Mouse (Mus musculus) CH12.LX (cell line): Measurements from ENCODE around the gene Zbtb9. TPM values are rescaled to one million over a fixed set of nuclear protein-coding genes. Genes with fewer than 3 reads are reported as not detected.

Experiments
- DNase-seq: peaks from one replicate; pipeline ENCODE4 v3.0.0-alpha.2; 2013; ENCODE audit errors: extremely low read depth
- H3K27ac ChIP-seq: 2 replicates; pipeline ENCODE4 v1.5.1; 2012; ENCODE audit warnings: low read depth, mild to moderate bottlenecking, control low read depth, moderate library complexity; ENCODE audit not compliant: insufficient read depth
- H3K27me3 ChIP-seq: replicated peaks from 2 replicates; pipeline ENCODE3; 2012; ENCODE audit warnings: inconsistent platforms
- H3K36me3 ChIP-seq, 2 experiments: replicated peaks in 1 of 2; 2 replicates each; pipeline versions ENCODE3 to v1.6.1; 2012; ENCODE audit warnings: inconsistent platforms in 1 of 2, low read length in 1 of 2, mild to moderate bottlenecking in 1 of 2, mixed read lengths in 1 of 2, moderate library complexity in 1 of 2; ENCODE audit not compliant: control insufficient read depth in 1 of 2, insufficient read depth in 1 of 2
- H3K4me1 ChIP-seq, 2 experiments: 2 replicates each; pipeline ENCODE4 v1.6.1; 2012; ENCODE audit warnings: inconsistent platforms in 1 of 2, moderate library complexity in 1 of 2; ENCODE audit not compliant: insufficient read depth in 2 of 2, control insufficient read depth in 1 of 2
- H3K4me2 ChIP-seq: 2 replicates; pipeline ENCODE4 v1.6.1; 2012; ENCODE audit warnings: low read depth, mild to moderate bottlenecking, control low read depth; ENCODE audit not compliant: poor library complexity, insufficient read depth, severe bottlenecking
- H3K4me3 ChIP-seq, 3 experiments: fragments of 150-350 bp in 1 of 3; sonication (generic) in 1 of 3; replicated peaks in 1 of 3; 2 replicates each; pipeline versions ENCODE3 to v1.5.1; 2011 to 2012; ENCODE audit warnings: low read depth in 2 of 3, low read length in 2 of 3, mild to moderate bottlenecking in 2 of 3, moderate library complexity in 2 of 3, control low read depth in 1 of 3, improper control_type of control experiment in 1 of 3, inconsistent platforms in 1 of 3, mixed read lengths in 1 of 3; ENCODE audit not compliant: poor library complexity in 1 of 3
- H3K79me2 ChIP-seq: replicated peaks from 2 replicates; pipeline ENCODE4 v1.6.1; 2012; ENCODE audit warnings: mild to moderate bottlenecking, moderate library complexity; ENCODE audit not compliant: control insufficient read depth, poor library complexity, insufficient read depth, severe bottlenecking; ENCODE audit errors: extremely low read depth
- H3K9ac ChIP-seq: 2 replicates; pipeline ENCODE4 v1.6.1; 2012; ENCODE audit warnings: low read depth, mild to moderate bottlenecking, control low read depth, moderate library complexity; ENCODE audit not compliant: insufficient read depth
- H3K9me3 ChIP-seq: replicated peaks from 2 replicates; pipeline ENCODE3; 2012; ENCODE audit warnings: low read length, inconsistent platforms, mixed read lengths
- CHD2 ChIP-seq: IDR thresholded peaks from 2 replicates; pipeline ENCODE4 v1.6.1; 2011; ENCODE audit warnings: low read length, improper control_type of control experiment
- CTCF ChIP-seq, 2 experiments: IDR thresholded peaks in 1 of 2; conservative IDR thresholded peaks in 1 of 2; 2 replicates each; pipeline ENCODE4 v1.5.1; 2011 to 2012; ENCODE audit warnings: low read depth in 2 of 2, low read length in 2 of 2, improper control_type of control experiment in 1 of 2, inconsistent platforms in 1 of 2, mild to moderate bottlenecking in 1 of 2, moderate library complexity in 1 of 2
- E2F4 ChIP-seq: IDR thresholded peaks from 2 replicates; pipeline ENCODE4 v1.6.1; 2011; ENCODE audit warnings: low read depth, low read length, improper control_type of control experiment; ENCODE audit not compliant: insufficient replicate concordance
- EP300 ChIP-seq: IDR thresholded peaks from 2 replicates; pipeline ENCODE4 v1.6.1; 2011; ENCODE audit warnings: low read length, improper control_type of control experiment
- HCFC1 ChIP-seq: IDR thresholded peaks from 2 replicates; pipeline ENCODE4 v1.6.1; 2012; ENCODE audit warnings: low read depth, mild to moderate bottlenecking, inconsistent platforms, low read length, improper control_type of control experiment
- IRF4 ChIP-seq: IDR thresholded peaks from 2 replicates; pipeline ENCODE4 v1.6.1; 2014; ENCODE audit warnings: low read depth, mild to moderate bottlenecking, inconsistent platforms, low read length, improper control_type of control experiment
- JUN ChIP-seq: IDR thresholded peaks from 2 replicates; pipeline ENCODE4 v1.6.1; 2011; ENCODE audit warnings: low read depth, mild to moderate bottlenecking, low read length, improper control_type of control experiment, moderate library complexity; ENCODE audit not compliant: insufficient read depth
- KAT2A ChIP-seq: IDR thresholded peaks from 2 replicates; pipeline ENCODE4 v1.6.1; 2012; ENCODE audit warnings: low read length, improper control_type of control experiment, inconsistent platforms; ENCODE audit not compliant: insufficient replicate concordance
- MAX ChIP-seq: IDR thresholded peaks from 2 replicates; pipeline ENCODE4 v1.6.1; 2011; ENCODE audit warnings: low read length, improper control_type of control experiment
- NELFE ChIP-seq: IDR thresholded peaks from 2 replicates; pipeline ENCODE4 v1.6.1; 2011; ENCODE audit warnings: low read depth, low read length, improper control_type of control experiment
- PAX5 ChIP-seq: IDR thresholded peaks from 2 replicates; pipeline ENCODE4 v1.6.1; 2012; ENCODE audit warnings: low read length, inconsistent platforms, mixed read lengths
- POLR2A ChIP-seq: IDR thresholded peaks from 2 replicates; pipeline ENCODE4 v1.6.1; 2011; ENCODE audit warnings: low read depth, mild to moderate bottlenecking, improper control_type of control experiment, low read length
- TBP ChIP-seq: conservative IDR thresholded peaks from 2 replicates; pipeline ENCODE4 v1.6.1; 2011; ENCODE audit warnings: low read depth, low read length, improper control_type of control experiment
- USF2 ChIP-seq: conservative IDR thresholded peaks from 2 replicates; pipeline ENCODE4 v1.6.1; 2011; ENCODE audit warnings: low read depth, low read length, improper control_type of control experiment
- ZC3H11A ChIP-seq: IDR thresholded peaks from 2 replicates; pipeline ENCODE4 v1.6.1; 2012; ENCODE audit warnings: low read depth, mild to moderate bottlenecking, inconsistent platforms, low read length, improper control_type of control experiment
- ZKSCAN1 ChIP-seq: IDR thresholded peaks from 2 replicates; pipeline ENCODE4 v1.6.1; 2012; ENCODE audit warnings: low read depth, inconsistent platforms, low read length, improper control_type of control experiment, borderline replicate concordance
- ZMIZ1 ChIP-seq: IDR thresholded peaks from 2 replicates; pipeline ENCODE4 v1.6.1; 2012; ENCODE audit warnings: low read depth, mild to moderate bottlenecking, inconsistent platforms, low read length, improper control_type of control experiment
- dilution Hi-C: fragments of 300-500 bp; cut with MboI; formaldehyde crosslinking; loops from 2 replicates; pipeline ENCODE4 v1.14.3; 2020; ENCODE audit warnings: low sequenced_read_pairs; ENCODE audit not compliant: extremely low pct_unique_long_range_greater_than_20kb, extremely low pct_ligation_motif_present
- in situ Hi-C: fragments of 300-500 bp; cut with MboI; formaldehyde crosslinking; loops from 3 replicates; pipeline ENCODE4 v1.14.3; 2019; ENCODE audit warnings: low sequenced_read_pairs, low pct_ligation_motif_present, low pct_unique_long_range_greater_than_20kb, mixed read lengths
- polyA plus RNA-seq: library from polyadenylated mRNA; unstranded; fragments of >175 nt; gene quantifications from 2 replicates; pipeline ENCODE4 v1.2.1, GENCODE M21; 2012; ENCODE audit warnings: low read depth; ENCODE audit not compliant: insufficient read length
- total RNA-seq, 2 experiments: library from RNA; depleted of rRNA; stranded (reverse); fragments of 300-350 nt in 1 of 2; fragments of >200 nt in 1 of 2; gene quantifications; 2 replicates each; pipeline ENCODE4 v1.2.3; 2012 to 2014

Gene Zbtb9
- total and polyA plus RNA-seq, 3 experiments: 2.0 to 14.3 (median 8.1) TPM

DNA sequence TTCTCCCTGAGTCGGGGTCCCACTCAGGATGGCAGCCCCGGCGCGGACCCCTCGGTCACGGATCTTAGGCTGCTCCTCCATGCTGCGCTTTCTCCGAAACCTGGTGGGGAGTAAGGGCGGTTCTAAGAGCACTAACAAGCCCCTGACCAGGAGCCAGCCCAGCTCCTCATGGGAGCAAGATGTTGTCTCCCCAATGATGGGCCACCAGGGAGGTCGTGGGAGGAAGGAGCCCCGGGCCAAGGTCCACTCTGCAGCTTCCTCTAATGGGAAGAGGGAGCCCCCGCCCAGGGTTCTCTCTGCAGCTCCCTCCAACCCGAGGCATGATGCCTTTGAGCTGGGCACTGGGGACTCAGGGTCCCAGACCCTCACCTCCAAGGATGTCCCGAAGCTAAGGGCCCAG, 56.5 kb downstream of the Zbtb9 start:
- Histone ChIP-seq H3K27ac (no peak overlapping the region), H3K4me1 (peaks cover 15 to 31% of the 10 kb centered on the region in 2 experiments), H3K9me3 (peaks cover 6% of the 10 kb centered on the region)
- TF ChIP-seq PAX5 (no peak), JUN (no peak), E2F4 (no peak), CTCF (conservative IDR thresholded peaks at IDR 0.05 in 1 of 2, IDR thresholded peaks at IDR 0.05 in 1 of 2; ENCODE audit: low read depth in 2 of 2, low read length in 2 of 2) (no peak), USF2 (no peak), NELFE (no peak), EP300 (no peak), ZC3H11A (no peak), KAT2A (no peak), ZMIZ1 (no peak), ZKSCAN1 (no peak), HCFC1 (no peak), IRF4 (no peak), POLR2A (no peak), CHD2 (no peak), MAX (no peak)
- TF ChIP-seq, all 38 proteins: peak for 0
- Histone ChIP-seq H3K4me2 (no peak overlapping the region), H3K27me3 (no peaks in the 10 kb centered on the region), H3K9ac (no peak overlapping the region), H3K4me3 (no peak overlapping the region), H3K79me2 (peaks cover 25% of the 10 kb centered on the region), H3K36me3 (peaks cover 10 to 39% of the 10 kb centered on the region in 2 experiments)
- in situ Hi-C loops (loop anchor here (25.0 kb wide), 1 partner anchor 483 kb away; the partner anchor contains the start of gene Grm4), dilution Hi-C loops (no loop called here)
- DNase-seq: no peak

GRCm38 (mm10) chr17:27030896-27031295, 57.9 kb downstream of the Zbtb9 start:
- Histone ChIP-seq H3K27me3 (no peaks in the 10 kb centered on the region), H3K9ac (no peak overlapping the region), H3K9me3 (peaks cover 6% of the 10 kb centered on the region), H3K79me2 (peaks cover 22% of the 10 kb centered on the region), H3K4me2 (no peak overlapping the region), H3K4me1 (peaks cover 7 to 21% of the 10 kb centered on the region in 2 experiments), H3K4me3 (no peak overlapping the region), H3K27ac (no peak overlapping the region), H3K36me3 (peaks cover under 1 to 41% of the 10 kb centered on the region in 2 experiments)
- in situ Hi-C loops (loop anchor here (10.0 to 25.0 kb wide), 2 partner anchors 54 to 481 kb away; partner anchors contain the start of gene Grm4), dilution Hi-C loops (no loop called here)
- no peak for DNase-seq
- TF ChIP-seq ZKSCAN1 (peak; percentile 53), JUN (no peak), TBP (no peak)
